Mouse (Mus musculus) lung, postnatal 14 days (tissue): ENCODE measurements around the gene Atp8b2.

Experiments
- DNase-seq: peaks from one replicate; pipeline ENCODE4 v3.0.0; 2021

Atp8b2 gene

GRCm38 (mm10) chr3:89898011-89898410 is 65.3 kb downstream of the Atp8b2 start:
- DNase-seq = no peak

- DNase-seq = no peak
Measured at GRCm38 (mm10) chr3:89897204-89897796, 66.0 kb downstream of the Atp8b2 start.

GRCm38 (mm10) chr3:89896571-89896970 is 66.7 kb downstream of the Atp8b2 start:
- DNase-seq = no peak

GRCm38 (mm10) chr3:89892517-89893106 is 70.7 kb downstream of the Atp8b2 start:
- no peak for DNase-seq

GRCm38 (mm10) chr3:89891696-89892095 is 71.6 kb downstream of the Atp8b2 start:
- DNase-seq = no peak

- no peak for DNase-seq
Measured at GRCm38 (mm10) chr3:89889841-89890430, 73.4 kb downstream of the Atp8b2 start.
